Mouse (Mus musculus): Measurements from ENCODE around the gene Slc25a10.

Slc25a10 gene

DNA sequence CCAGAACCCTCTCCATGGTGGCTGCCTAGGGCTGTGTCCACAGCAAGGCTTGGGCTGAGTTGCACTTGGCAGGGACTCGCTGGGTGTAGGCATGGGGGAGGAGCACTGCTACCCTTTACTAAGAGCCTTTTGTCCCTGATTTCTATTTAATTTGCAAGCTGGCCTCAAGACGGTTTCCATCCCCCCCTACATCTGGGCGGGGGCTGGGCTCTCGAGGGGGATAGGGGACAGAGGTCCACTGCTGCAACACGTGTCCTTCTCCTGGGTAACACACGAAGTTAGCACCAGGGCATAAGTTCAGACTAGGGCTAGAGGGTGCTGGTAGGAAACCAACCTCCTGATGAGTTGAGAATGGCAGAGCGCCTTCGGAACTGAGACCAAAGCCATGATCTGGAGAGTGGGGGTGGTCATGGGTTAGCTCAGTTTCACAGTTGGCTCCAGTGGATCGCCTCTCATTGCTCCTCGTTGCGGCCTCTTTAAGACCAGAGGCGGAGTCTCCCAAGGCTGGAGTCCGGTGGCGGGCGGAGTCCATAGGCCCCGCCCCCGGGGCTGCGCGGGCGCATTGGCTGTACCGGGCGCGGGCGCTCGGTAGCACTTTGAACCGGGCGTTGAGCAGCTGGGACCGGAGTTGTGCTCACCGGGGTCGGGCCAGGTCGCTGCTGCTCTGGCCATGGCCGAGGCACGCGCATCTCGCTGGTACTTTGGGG is at the start of gene Slc25a10:
Slc25a10 (plus strand) TSS at position 524 of the 707 bp plus-strand sequence.
- peak; percentile 91 to 95 for DNase-seq

- DNase-seq = no peak
Observed at GRCm38 (mm10) chr11:120442344-120442743, 49.3 kb upstream of the Slc25a10 start, which contains the start of gene Tspan10. TSS of gene Tspan10 (plus strand) at chr11:120442644.

- no peak for DNase-seq
Observed at GRCm38 (mm10) chr11:120442765-120443280, 48.8 kb upstream of the Slc25a10 start.

DNA sequence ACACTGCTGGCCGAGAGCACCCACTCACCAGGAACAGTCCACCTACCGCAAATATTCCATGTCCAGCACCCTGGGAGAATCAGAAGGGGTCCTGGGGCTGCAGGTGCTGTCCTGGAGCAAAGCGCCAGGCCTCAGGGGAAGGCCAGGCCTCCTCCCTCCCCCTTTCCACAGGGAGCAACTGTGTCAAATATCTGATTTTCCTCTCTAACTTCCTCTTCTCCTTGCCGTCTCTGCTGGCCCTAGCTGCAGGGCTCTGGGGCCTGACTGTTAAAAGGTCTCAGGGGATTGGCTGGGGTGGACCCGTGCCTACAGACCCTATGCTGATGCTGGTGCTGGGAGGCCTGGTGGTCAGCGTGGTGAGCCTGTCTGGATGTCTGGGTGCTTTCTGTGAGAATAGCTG is 47.5 kb upstream of the Slc25a10 start:
- DNase-seq = no peak

GRCm38 (mm10) chr11:120445475-120445874 is 46.2 kb upstream of the Slc25a10 start:
- no peak for DNase-seq

DNA sequence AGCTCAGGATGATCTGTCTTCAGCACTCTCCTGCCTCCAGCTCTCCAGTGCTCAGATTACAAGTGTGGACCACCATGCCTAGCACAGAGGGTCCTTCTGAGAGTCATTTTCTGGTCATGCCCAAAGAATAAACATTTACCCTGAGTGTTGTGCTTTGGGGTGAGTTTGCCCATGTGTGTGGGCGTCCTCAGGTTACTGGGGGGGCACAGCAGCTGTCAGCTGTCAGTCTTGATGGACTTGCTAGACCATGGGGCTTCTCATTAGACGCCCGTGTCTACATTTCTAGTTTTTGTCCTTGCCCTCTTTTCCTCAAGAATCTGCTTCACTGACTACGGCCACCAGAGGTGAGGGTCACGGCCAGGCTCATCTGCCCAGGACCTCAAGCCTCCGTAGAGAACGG is 44.5 kb upstream of the Slc25a10 start:
- no peak for DNase-seq

DNA sequence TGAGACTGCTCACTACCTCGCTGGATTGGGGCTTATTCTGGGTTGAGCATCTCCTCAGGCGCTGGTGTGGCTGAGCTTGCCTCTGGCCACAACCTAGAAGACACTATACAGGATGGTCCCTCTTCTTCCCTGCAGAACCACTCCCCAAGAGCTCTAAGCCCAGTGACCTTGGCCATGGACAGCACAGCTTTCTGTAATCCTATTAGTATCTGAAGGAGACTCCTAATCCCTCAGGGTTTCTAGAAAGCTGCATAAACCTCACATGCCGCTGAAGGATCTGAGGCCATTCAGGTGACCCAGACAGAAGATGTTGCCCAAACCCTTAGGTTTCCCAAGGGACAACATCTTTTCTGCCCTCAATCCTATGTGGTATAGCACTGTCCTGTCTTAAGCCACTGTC is 39.4 kb upstream of the Slc25a10 start:
- no peak for DNase-seq

DNA sequence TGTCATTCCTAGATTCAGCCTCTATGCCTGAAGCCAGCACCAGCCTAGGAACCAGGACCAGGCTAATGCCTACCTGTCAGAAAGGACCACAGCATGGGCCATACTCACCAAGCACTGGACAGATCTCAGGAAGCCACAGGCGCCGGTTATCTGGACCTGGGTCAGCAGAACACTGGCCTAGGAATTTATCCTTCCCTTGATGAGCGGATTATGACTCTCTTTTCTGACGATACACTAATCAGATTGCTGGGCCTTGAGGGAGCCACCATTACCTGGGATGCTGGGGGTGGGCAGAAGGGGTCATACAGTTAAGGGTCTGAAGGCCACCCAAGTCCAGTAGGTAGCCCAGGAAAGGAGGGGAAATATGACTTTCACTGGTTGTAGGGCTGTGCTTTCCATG is 38.3 kb upstream of the Slc25a10 start, which contains the start of gene Pde6g:
Pde6g (minus strand) TSS at position 195 of the 400 bp plus-strand sequence.
- no peak for DNase-seq

DNA sequence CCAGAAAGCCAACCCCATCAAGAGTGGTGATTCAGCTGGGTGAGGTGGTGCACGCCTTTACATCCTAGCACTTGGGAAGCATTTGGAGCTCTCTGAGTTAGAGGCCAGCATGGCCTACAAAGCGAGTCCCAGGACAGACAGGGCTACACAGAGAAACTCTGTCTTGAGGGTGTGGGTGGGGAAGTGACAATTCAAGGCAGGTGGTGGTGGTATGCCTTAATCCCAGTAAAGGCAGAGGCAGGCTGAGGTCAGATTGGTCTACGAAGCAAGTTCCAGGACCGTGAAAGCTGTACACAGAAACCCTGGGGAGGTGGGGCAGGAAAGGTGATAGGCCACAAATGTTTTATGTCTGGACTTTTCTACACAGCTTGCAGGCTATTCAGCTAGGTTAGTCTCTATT is 36.7 kb upstream of the Slc25a10 start:
- no peak for DNase-seq

GRCm38 (mm10) chr11:120455413-120455812 is 36.2 kb upstream of the Slc25a10 start:
- no peak for DNase-seq

GRCm38 (mm10) chr11:120457370-120457769 is 34.3 kb upstream of the Slc25a10 start:
- no peak for DNase-seq

DNA sequence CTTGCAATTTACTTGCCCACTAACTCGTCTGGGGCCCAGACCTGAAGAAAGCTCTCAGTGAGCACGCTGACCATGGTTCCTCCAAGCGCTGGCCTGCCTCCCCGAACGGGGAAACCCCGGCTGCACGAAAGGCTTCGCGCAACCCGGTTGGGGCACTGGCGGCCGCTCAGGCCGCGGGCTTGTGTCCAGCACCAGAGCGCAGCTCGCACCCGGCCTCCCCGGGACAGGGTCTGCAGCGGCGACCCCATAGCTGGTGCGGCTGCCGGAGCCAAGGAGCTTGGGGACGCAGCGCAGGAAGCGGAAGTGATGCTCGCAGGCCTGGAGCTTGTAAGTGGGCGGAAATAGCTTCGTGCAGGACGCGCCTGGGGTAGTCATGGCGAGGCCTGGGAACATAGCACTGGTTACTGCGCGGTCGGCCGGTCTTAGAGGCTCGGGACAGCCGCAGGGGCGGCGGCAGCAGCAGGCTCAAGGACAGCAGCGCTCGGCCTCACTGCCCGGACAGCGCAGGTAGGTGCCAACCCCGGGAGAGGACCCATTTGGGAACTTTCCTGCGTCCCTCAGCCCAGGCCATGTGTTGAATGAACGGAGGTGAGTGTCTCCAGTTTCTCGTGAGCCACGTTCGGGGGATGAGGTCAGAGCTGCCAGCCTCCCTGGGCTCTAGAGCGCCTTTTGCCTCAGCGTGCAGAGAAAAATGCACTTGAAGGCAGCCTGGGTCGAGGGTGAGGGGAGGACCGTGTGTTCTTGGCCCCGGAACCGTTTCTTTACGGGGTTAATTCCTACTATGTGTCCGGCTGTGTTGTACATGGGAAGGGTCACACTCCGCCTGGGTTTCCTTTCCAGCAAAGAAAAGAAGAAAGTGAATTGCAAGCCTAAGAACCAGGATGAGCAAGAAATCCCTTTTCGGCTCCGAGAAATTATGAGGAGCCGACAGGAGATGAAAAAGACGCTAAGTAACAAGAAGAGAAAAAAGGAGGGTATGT is 33.6 kb upstream of the Slc25a10 start, which contains the start of the genes Oxld1 and Ccdc137:
Oxld1 (minus strand) TSS at position 297 of the 980 bp plus-strand sequence.
Ccdc137 (plus strand) TSS at position 344 of the 980 bp plus-strand sequence.
- peak; percentile 85 to 90 for DNase-seq

GRCm38 (mm10) chr11:120458847-120459597 is 32.6 kb upstream of the Slc25a10 start:
- DNase-seq = peak in 1 of 2 experiments; percentile 24

GRCm38 (mm10) chr11:120463536-120463935 is 28.1 kb upstream of the Slc25a10 start:
- DNase-seq = no peak

DNA sequence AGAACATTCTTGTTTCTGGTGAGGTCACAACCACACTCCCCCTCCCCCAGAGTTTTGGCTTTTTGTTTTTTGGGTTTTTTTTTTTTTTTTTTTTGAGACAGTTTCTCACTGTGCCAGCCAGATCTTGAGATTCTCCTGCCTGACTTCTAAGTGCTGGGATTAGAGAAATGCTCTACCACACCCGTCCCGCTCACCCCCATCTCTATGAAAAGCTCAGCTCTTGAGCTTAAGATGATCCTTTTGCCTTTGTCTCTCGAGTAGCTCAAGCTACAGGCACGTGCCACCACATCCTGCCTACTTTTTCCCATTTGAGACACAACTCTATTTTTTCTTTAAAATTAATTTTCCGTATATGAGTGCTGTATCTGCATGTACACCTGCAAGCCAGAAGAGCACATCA is 27.3 kb upstream of the Slc25a10 start:
- no peak for DNase-seq

- DNase-seq = no peak
Observed at GRCm38 (mm10) chr11:120465521-120465920, 26.1 kb upstream of the Slc25a10 start.

GRCm38 (mm10) chr11:120467051-120467735 is 24.4 kb upstream of the Slc25a10 start, which contains the start of gene Arl16:
TSS of gene Arl16 (minus strand) at chr11:120467607.
- DNase-seq = peak; percentile 95 to 97

GRCm38 (mm10) chr11:120467736-120468092 is 23.9 kb upstream of the Slc25a10 start:
- DNase-seq = no peak

GRCm38 (mm10) chr11:120472052-120472451 is 19.6 kb upstream of the Slc25a10 start:
- no peak for DNase-seq

GRCm38 (mm10) chr11:120483448-120483934 is 8.1 kb upstream of the Slc25a10 start:
- DNase-seq = no peak

DNA sequence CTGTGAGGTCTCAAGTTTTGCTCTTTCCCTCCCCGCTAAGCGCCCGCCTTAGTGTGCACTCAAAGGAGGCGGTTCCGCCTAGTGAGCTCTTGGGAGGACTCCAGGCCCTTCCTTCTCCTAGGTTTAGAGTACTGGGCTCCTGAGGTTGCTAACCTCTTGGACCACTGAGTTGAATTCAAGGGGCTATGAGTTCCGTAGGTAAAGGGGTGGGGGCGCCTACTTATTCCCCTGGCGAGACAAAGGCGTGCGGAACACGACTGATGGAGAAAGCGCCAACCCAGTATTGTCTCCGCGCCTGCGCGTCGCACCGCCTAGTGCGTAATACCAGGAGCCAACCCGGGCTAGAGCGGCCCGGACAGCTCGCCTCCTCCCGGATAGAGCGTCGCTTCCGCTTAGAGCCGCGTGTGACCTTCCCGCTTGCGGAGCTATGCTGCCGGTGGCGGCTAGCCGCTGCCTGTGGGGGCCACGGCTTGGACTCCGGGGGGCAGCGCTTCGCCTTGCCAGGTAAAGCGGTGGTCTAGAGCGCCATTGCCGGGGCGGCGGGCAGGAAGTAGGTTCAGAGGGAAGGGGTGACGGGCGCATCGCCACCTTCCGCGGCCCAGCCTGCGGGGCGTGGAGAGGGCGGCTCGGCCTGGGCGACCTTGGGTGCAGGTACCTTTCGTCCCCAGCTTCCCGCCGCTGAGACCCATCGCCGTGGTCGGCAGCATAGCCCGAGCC is 7.2 kb upstream of the Slc25a10 start, which contains the start of gene Mrpl12:
Mrpl12 (plus strand) TSS at position 349 of the 717 bp plus-strand sequence.
- peak; percentile 93 to 94 for DNase-seq

Measured in kidney, postnatal 4 days (tissue).